Mouse (Mus musculus) layer of hippocampus, adult 11-12 months (tissue): ENCODE results near the gene Dip2b.

Experiments
- DNase-seq: peaks from one replicate; pipeline ENCODE4 v3.0.0; 2022; ENCODE audit warnings: low spot score

Gene Dip2b

DNA sequence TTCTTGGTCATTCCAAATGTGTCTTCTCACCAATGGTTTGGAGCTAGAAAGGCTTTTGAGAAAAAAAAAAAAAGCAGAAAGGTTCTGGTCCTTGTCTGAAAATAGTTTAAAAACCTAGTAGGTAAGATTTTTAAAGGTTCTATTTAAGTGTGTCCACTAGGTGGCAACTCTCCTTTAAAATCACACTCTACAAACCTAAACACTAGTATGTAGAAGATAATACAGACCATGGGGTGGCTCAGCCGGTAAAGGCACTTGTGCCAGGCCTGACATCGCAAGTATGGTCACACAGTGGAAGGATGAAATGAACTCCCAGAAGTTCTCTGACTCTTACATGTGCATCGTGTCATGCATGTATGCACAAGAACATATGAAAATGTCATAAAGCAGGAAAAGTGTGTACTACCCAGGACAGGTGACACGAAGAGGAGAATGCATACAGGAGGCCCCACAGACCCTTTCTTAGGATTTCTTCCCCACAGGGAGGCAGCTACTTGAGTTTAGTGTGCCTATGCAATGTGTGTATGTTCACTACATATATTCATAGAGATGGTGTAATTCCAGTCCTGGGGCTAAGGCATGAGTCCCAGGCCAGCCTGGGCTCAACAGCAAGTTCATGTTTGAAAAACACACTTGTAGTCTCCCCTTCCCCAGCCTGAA lies 224.9 kb downstream of the Dip2b start:
- DNase-seq: peak; percentile 20

DNA sequence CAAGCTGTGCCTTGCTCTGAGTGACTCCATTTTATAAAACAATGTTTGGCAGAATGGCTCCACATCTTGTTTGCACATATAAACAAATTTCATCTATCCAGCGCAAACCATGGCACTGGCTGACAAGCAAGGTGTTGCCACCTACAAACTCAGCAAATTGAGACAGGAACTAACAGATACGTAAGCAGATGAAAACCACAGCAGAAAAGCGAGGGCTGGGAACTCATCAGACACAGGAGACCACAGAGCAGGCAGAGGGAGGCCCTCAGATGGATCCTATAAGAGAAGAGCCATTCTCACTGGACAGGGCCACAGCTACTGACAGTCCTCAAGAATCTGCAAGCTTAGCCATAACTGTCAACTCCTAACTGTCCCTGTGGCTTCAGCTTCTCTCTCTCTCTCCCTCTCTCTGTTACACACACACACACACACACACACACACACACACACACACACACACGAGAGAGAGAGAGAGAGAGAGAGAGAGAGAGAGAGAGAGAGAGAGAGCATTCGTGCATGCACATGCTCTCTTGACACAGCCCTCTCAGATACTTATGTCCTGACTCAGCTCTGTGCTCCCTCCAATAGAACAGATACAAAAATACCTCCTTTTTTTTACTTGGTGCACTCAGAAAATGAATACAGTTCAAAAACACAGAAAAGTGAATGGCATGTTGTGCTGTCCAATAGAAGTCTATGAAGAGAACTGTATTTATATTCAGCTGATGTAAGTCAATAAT lies 227.3 kb downstream of the Dip2b start:
- no peak for DNase-seq

DNA sequence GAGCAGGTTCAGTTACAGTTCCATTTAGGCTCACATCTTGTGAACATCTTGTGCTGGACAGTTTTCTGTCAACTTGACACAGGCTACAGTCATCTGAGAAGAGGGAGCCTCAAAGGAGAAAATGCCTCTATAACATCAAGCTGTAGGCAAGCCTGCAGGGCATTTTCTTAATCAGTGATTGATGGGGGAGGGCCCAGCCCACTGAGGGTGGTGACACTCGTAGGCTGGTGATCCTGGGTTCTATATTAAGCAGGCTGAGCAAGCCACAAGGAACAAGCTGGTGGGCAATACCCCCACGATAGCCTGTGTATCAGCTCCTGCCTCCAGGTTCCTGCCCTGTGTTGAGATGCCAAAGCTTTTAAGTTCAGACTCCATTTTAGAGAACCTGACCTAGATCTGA lies 230.5 kb downstream of the Dip2b start:
- no peak for DNase-seq
